Mouse (Mus musculus): ENCODE results near the gene Dnase1l3.

Gene Dnase1l3

GRCm38 (mm10) chr14:7971889-7972493 lies 22.4 kb downstream of the Dnase1l3 start:
- TF ChIP-seq GATA4 (IDR thresholded peaks at IDR 0.05; ENCODE audit: insufficient replicate concordance, low read length), result no peak

- no peak for TF ChIP-seq GATA4 (IDR thresholded peaks at IDR 0.05; ENCODE audit: insufficient replicate concordance, low read length)
These were observed 30.0 kb downstream of the Dnase1l3 start for GRCm38 (mm10) chr14:7964219-7964889.

- TF ChIP-seq GATA4 (IDR thresholded peaks at IDR 0.05; ENCODE audit: insufficient replicate concordance, low read length), result no peak
These were observed 31.2 kb downstream of the Dnase1l3 start for GRCm38 (mm10) chr14:7963160-7963559.

GRCm38 (mm10) chr14:7962626-7963025 lies 31.7 kb downstream of the Dnase1l3 start:
- TF ChIP-seq GATA4 (IDR thresholded peaks at IDR 0.05; ENCODE audit: insufficient replicate concordance, low read length), result no peak

DNA sequence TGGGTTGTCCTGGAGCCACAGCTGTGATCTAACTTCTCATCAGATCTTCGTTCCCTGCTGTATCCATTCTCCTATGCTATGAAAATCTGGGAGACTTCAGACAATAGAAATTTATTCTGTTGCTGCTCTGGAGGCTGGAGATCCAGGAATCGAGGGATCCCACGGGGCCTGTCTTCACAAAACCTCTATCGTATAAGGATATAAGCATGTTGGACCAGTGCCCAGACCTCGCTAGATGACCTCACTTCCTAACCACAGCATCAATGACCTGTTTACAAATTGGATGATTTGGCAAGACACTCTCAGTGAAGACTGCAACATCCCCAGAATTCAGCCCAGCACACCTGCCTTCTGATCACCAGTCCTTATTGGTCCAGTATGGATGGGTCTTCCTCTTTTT lies 32.7 kb downstream of the Dnase1l3 start:
- TF ChIP-seq GATA4 (IDR thresholded peaks at IDR 0.05; ENCODE audit: insufficient replicate concordance, low read length), result no peak

DNA sequence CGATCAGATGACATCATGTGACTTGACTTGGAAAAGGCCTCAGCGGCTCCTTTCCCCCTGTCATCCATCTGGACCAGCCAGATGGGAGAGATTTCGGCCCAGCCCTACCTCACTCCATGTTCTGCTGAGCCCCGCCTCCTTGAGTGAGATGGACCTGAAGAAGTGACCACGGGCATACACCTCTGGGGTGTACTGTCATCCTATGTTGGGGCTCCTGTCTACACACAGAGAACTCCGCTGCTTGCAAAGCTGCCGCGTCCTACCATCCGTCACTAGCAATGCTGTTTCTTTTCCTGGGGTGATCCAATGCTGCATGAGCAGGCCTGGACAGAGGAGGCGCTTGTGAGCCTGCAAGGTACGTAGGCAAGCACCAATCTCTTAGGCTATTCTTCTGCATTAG lies 33.8 kb downstream of the Dnase1l3 start:
- TF ChIP-seq GATA4 (IDR thresholded peaks at IDR 0.05; ENCODE audit: insufficient replicate concordance, low read length), result no peak

- no peak for TF ChIP-seq GATA4 (IDR thresholded peaks at IDR 0.05; ENCODE audit: insufficient replicate concordance, low read length)
These were observed 37.3 kb downstream of the Dnase1l3 start, which contains the start of gene Gm45521 for GRCm38 (mm10) chr14:7957049-7957448. TSS of gene Gm45521 (plus strand) at chr14:7957288.

GRCm38 (mm10) chr14:7956427-7956826 lies 37.9 kb downstream of the Dnase1l3 start:
- no peak for TF ChIP-seq GATA4 (IDR thresholded peaks at IDR 0.05; ENCODE audit: insufficient replicate concordance, low read length)

- TF ChIP-seq GATA4 (IDR thresholded peaks at IDR 0.05; ENCODE audit: insufficient replicate concordance, low read length), result no peak
These were observed 40.3 kb downstream of the Dnase1l3 start for GRCm38 (mm10) chr14:7954071-7954471.

DNA sequence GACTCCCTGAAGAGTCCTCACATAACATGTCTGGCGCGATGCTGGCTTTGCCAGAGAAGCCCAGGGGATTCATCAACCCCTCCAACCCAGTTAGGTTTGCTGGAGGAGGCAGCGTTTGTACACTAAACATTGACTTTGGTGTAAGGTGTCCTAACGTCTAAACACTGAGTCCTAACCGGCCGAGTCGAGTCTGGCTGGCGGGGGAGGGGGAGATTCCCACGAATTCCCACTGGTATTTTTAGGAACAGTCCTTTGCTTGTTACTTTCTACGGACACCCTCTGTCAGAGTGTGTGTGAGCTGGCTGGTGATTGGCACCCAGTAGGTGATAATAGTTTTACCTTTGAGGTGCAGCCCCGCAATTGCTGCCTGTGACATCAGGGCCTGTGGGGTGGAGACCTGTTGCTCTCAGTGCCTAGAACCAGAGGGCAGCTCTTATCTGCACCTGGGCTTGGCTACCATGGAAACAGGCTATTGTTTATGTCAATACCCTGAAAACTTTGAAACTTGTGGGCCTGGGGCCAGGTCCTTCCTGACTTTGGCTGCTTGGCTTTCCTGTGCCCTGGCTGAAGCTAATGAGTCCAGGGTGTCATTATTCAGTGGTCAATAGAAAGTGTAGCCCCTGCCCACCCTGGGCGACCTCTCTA lies 41.6 kb downstream of the Dnase1l3 start:
- TF ChIP-seq GATA4 (IDR thresholded peaks at IDR 0.05; ENCODE audit: insufficient replicate concordance, low read length), result peak; percentile 92; the same call in 1 of the 2 replicates

DNA sequence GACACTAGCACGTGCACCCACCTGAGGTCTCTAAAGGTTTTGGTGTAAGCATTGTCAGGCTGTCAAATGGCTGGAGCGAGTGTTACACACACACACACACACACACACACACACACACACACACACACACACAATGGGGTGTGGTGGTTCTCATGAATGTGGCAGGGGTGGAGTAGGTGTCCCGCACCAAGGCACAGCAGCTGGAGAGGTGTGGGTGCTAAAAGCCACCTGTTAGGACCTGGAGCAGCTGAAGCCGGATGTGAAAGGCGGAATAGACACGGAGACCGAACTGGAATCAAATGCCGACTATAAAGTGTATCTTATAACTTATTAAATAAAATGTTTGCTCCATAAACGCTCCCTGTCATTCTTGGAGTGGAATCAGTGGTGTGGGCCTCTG lies 43.1 kb downstream of the Dnase1l3 start:
- TF ChIP-seq GATA4 (IDR thresholded peaks at IDR 0.05; ENCODE audit: insufficient replicate concordance, low read length), result no peak

- TF ChIP-seq GATA4 (IDR thresholded peaks at IDR 0.05; ENCODE audit: insufficient replicate concordance, low read length), result no peak
These were observed 49.1 kb downstream of the Dnase1l3 start for GRCm38 (mm10) chr14:7945261-7945660.

DNA sequence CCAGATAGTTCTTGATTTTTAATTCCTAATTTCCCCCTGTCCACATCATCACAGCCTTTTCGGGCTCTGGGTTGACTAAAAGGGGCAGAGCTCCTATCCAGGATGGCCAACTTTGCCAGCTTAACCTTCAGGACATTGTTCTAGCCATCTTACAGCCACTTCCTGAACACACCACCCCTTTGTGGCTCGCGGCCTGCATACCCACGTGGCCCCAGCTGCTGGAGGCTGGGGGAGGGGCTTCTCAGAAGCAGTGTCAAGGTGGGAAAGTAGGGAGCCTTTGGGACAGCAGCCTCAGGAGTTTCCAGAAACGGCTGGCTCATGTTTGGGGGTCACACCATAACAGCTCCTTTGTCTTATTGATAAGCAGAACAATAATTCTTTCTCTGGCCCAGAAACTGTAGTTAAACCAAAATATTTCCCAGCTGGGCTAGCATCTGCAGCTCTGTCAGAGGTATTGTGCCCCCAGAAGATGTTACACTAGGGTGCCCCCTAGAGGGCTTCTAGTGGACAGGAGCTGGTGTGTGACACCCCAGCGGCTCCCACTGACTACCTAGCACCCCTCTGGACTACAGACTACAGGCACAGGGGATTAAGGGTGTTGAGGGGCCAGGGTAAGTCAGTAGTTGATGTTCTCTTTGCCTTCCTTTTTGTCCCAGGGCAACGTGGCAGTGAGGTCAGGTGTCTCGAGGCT lies 49.9 kb downstream of the Dnase1l3 start:
- no peak for TF ChIP-seq GATA4 (IDR thresholded peaks at IDR 0.05; ENCODE audit: insufficient replicate concordance, low read length)

DNA sequence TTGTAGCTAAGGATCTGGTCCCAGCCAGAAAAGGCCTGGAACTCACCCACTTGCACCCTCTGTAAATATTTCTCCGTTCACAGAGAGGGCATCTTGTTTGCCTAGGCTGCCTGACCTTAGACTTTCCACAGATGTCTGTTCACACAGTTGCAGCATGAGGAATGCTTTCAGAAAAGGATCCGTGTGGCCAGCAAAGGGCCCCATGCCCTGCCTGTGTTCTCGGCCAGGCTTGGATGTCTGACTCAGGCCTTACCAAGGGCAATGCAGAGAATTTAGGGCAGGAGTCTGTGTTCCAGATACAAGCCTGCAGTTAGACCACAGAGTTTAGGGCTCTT lies 50.6 kb downstream of the Dnase1l3 start:
- no peak for TF ChIP-seq GATA4 (IDR thresholded peaks at IDR 0.05; ENCODE audit: insufficient replicate concordance, low read length)

DNA sequence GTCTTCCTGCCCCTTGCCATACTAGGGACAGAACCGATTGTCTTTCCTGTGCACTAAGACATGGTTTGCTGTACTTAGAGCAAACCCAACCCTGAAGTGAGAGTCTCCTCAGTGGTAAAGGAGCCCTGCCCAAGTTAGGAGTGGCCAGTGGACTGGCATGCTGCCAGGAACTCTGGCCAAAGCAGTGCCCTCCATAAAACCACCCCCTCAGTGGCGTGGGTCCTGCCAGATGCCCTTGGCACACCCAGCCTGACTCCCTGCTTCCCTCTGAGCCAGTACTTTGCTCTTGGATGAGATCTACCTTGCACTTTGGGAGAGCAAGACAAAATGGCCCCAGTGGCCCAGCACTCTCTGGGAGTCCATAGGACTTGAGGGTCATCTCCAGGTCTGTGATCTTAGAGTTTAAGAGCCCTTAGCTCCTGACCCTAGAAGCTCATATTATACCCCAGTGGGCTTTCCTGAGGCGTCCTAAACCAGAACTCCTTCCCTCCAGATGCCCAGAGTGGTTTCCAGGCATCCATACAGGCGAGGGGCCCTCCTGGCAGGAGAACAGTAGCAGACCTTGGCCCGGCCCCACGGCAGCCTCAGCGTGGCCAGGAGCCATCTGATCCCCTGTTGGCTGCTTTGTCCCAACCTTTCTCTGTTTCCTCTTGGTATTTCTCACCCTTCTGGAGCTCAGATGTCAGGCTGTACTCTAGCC lies 51.1 kb downstream of the Dnase1l3 start:
- TF ChIP-seq GATA4 (IDR thresholded peaks at IDR 0.05; ENCODE audit: insufficient replicate concordance, low read length), result no peak

Data from liver, adult (tissue).